Mouse (Mus musculus) forebrain, embryonic 14.5 days (tissue): ENCODE measurements around the gene Pigg. TPM values are rescaled to one million over a fixed set of nuclear protein-coding genes. Genes with fewer than 3 reads are reported as not detected.

Experiments used
- ATAC-seq: fragments of 200-750 bp; cut with Nextera tagmentation; 2 replicates; pipeline ENCODE4 v1.8.0; 2017; ENCODE audit warnings: mild to moderate bottlenecking, moderate library complexity
- DNase-seq: peaks from one replicate; pipeline ENCODE4 v3.0.0-alpha.2; 2015; ENCODE audit warnings: low spot score
- H3K27ac ChIP-seq: fragments of 300-500 bp; sonication (generic); 2 replicates; pipeline ENCODE4 v1.5.1; 2014; ENCODE audit warnings: low read depth, mild to moderate bottlenecking, control low read depth, low read length, moderate library complexity
- H3K27me3 ChIP-seq: fragments of 300-500 bp; sonication (generic); replicated peaks from 2 replicates; pipeline ENCODE4 v1.6.1; 2014; ENCODE audit warnings: low read length, control low read depth, mixed read lengths; ENCODE audit not compliant: control insufficient read depth, insufficient read depth
- H3K36me3 ChIP-seq: fragments of 300-500 bp; sonication (generic); 2 replicates; pipeline ENCODE4 v1.6.1; 2014; ENCODE audit warnings: low read length, control low read depth; ENCODE audit not compliant: control insufficient read depth, insufficient read depth
- H3K4me1 ChIP-seq: fragments of 300-500 bp; sonication (generic); 2 replicates; pipeline ENCODE4 v1.6.1; 2014; ENCODE audit warnings: antibody characterized with exemption, low read length, control low read depth; ENCODE audit not compliant: control insufficient read depth, insufficient read depth
- H3K4me2 ChIP-seq: fragments of 300-500 bp; sonication (generic); 2 replicates; pipeline ENCODE4 v1.6.1; 2014; ENCODE audit warnings: mild to moderate bottlenecking, control low read depth, low read length
- H3K4me3 ChIP-seq: fragments of 300-500 bp; sonication (generic); 2 replicates; pipeline ENCODE4 v1.5.1; 2014; ENCODE audit warnings: low read depth, low read length, control low read depth
- H3K9ac ChIP-seq: fragments of 300-500 bp; sonication (generic); 2 replicates; pipeline ENCODE4 v1.6.1; 2014; ENCODE audit warnings: mild to moderate bottlenecking, low read length, control low read depth, moderate library complexity
- H3K9me3 ChIP-seq: fragments of 300-500 bp; sonication (generic); replicated peaks from 2 replicates; pipeline ENCODE4 v1.6.1; 2016; ENCODE audit warnings: low read length, control low read depth, mixed read lengths; ENCODE audit not compliant: control insufficient read depth
- WGBS: fragments of 180-500 bp; shearing (Covaris S2); extraction: QIAGEN DNeasy Blood & Tissue Kit; methylation state at CpG from one replicate; pipeline ENCODE4 v1.1.7; 2014; 5-methylcytosine and 5-hydroxymethylcytosine counted together
- polyA plus RNA-seq: library from polyadenylated mRNA; unstranded; fragments of >200 nt; fragmentation: Nextera tagmentation; extraction: Ambion mirVana; gene quantifications from 2 replicates; pipeline ENCODE4 v1.2.1, GENCODE M21; 2014

The Pigg gene
- polyA plus RNA-seq, 1 experiment from 2014 or later = 2.3 TPM

- no peaks in the 10 kb centered on the region for H3K36me3 ChIP-seq
- no peak overlapping the region for H3K27ac ChIP-seq
- no peak overlapping the region for H3K9ac ChIP-seq
- no peaks in the 10 kb centered on the region for H3K9me3 ChIP-seq
- DNase-seq (no peak), ATAC-seq (no peak)
- H3K4me1 ChIP-seq = no peaks in the 10 kb centered on the region
- 88% methylated on average over 4 of the region's 4 CpGs for WGBS
- no peak overlapping the region for H3K4me2 ChIP-seq
- no peaks in the 10 kb centered on the region for H3K27me3 ChIP-seq
- no peak overlapping the region for H3K4me3 ChIP-seq
Observed at GRCm38 (mm10) chr5:108378346-108378745, 65.9 kb downstream of the Pigg start.

GRCm38 (mm10) chr5:108385632-108386031 is 73.2 kb downstream of the Pigg start:
- H3K36me3 ChIP-seq = no peaks in the 10 kb centered on the region
- no peak overlapping the region for H3K4me3 ChIP-seq
- H3K27me3 ChIP-seq = no peaks in the 10 kb centered on the region
- H3K4me1 ChIP-seq = no peaks in the 10 kb centered on the region
- ATAC-seq (no peak), DNase-seq (no peak)
- no peak overlapping the region for H3K27ac ChIP-seq
- WGBS = 89% methylated on average over 2 of the region's 2 CpGs
- no peaks in the 10 kb centered on the region for H3K9me3 ChIP-seq
- no peak overlapping the region for H3K9ac ChIP-seq
- H3K4me2 ChIP-seq = no peak overlapping the region

- DNase-seq = no peak
- Histone ChIP-seq H3K4me2 (no peak overlapping the region), H3K27ac (no peak overlapping the region), H3K4me1 (no peaks in the 10 kb centered on the region), H3K4me3 (no peak overlapping the region), H3K36me3 (no peaks in the 10 kb centered on the region), H3K9me3 (no peaks in the 10 kb centered on the region), H3K27me3 (no peaks in the 10 kb centered on the region), H3K9ac (no peak overlapping the region)
- no peak for ATAC-seq
- WGBS = 71% methylated on average over 4 of the region's 4 CpGs
Observed at GRCm38 (mm10) chr5:108386449-108386848, 74.0 kb downstream of the Pigg start.

DNA sequence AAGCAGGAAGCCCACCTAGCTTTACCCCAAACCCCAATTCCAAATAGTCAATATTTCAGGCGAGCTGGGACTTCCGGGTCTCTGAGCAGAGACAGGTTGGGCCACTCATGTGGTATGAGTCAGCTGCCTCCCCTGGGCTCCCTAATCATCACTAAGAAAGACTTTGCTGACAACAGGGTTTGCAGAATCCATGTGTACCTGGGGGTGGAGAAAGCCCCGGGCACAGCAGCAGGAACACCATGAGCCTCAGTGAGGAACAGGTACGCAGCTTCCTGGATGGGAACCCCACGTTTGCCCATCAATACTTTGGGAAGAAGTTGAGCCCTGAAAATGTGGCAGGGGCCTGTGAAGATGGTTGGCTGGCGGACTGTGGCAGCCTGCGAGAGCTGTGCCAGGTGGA is 75.8 kb downstream of the Pigg start, which contains the start of gene Pde6b:
TSS of gene Pde6b (plus strand) at position 191 of the 400 bp plus-strand sequence.
- WGBS = 73% methylated on average over 7 of the region's 7 CpGs
- H3K27me3 ChIP-seq = no peaks in the 10 kb centered on the region
- no peak for ATAC-seq

DNA sequence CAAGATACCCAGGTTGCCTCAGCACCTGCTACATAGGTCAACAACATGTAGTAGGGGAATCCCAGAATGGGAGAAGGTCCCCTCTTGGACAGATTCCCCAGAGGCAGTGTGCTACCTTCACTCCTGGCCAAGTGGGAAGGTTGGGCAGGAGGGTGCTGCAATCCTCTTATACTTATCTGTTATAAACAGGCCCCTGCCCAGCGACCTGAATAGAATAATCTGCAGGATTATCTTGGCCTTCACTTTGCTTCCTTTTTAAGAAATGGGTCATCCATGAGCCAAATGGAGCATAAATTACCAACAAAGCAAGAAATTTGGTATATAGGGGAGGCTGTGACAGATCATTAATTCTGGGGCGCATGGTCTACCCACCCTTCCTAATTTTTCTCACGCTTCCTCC is 77.3 kb downstream of the Pigg start:
- H3K9me3 ChIP-seq = no peaks in the 10 kb centered on the region

More for the DNA sequence above, 75.8 kb downstream of the Pigg start, which contains the start of gene Pde6b:
- H3K9ac ChIP-seq = no peak within 1 kb of the TSS
- H3K27ac ChIP-seq = no peak within 1 kb of the TSS
- no peaks in the 10 kb centered on the region for H3K4me1 ChIP-seq
- no peaks in the 10 kb centered on the region for H3K9me3 ChIP-seq
- H3K36me3 ChIP-seq = no peaks in the 10 kb centered on the region
- H3K4me2 ChIP-seq = no peak within 1 kb of the TSS
- no peak for DNase-seq
- no peak within 1 kb of the TSS for H3K4me3 ChIP-seq

More for the DNA sequence above, 77.3 kb downstream of the Pigg start:
- Histone ChIP-seq H3K4me3 (no peak overlapping the region), H3K4me1 (no peaks in the 10 kb centered on the region), H3K27ac (no peak overlapping the region), H3K36me3 (no peaks in the 10 kb centered on the region), H3K4me2 (no peak overlapping the region), H3K27me3 (no peaks in the 10 kb centered on the region), H3K9ac (no peak overlapping the region)
- DNase-seq (no peak), ATAC-seq (no peak)
- 78% methylated on average over 3 of the region's 3 CpGs for WGBS

Other genes with a start within 250 kb of the Pigg start
- 128 and 139 TPM in 2 replicates for gene Mtf2, start 246.9 kb upstream of the Pigg start, polyA plus RNA-seq
- 17.2 and 18.1 TPM in 2 replicates for gene Tmed5, start 180.0 kb upstream of the Pigg start, polyA plus RNA-seq
- 4.6 and 7.4 TPM in 2 replicates for gene Ccdc18, start 179.7 kb upstream of the Pigg start, polyA plus RNA-seq
- 45.4 and 54.1 TPM in 2 replicates for gene Dr1, start 43.7 kb upstream of the Pigg start, polyA plus RNA-seq
- gene Gm42517, start 55.3 kb downstream of the Pigg start, polyA plus RNA-seq = 0.75 and 1.1 TPM in 2 replicates
- 0.17 TPM in 1 of 2 replicates, not detected in the other for gene Pde6b, start 75.8 kb downstream of the Pigg start, polyA plus RNA-seq
- gene Atp5k, start 121.8 kb downstream of the Pigg start, polyA plus RNA-seq = 374 and 426 TPM in 2 replicates
- 0.06 and 0.09 TPM in 2 replicates for gene Mfsd7a, start 136.3 kb downstream of the Pigg start, polyA plus RNA-seq
- gene Pcgf3, start 148.6 kb downstream of the Pigg start, polyA plus RNA-seq = 27.7 and 35.9 TPM in 2 replicates
- 65.1 and 90.1 TPM in 2 replicates for gene Cplx1, start 237.4 kb downstream of the Pigg start, polyA plus RNA-seq